Mouse (Mus musculus) olfactory bulb, adult 2 months (tissue): ENCODE data around the gene Ttll7. TPM values are rescaled to one million over a fixed set of nuclear protein-coding genes. Genes with fewer than 3 reads are reported as not detected.

Source experiments
- H3K27ac ChIP-seq: fragments of 200-500 bp; 2 replicates; pipeline ENCODE4 v1.5.1; 2012; ENCODE audit warnings: low read depth, low read length; ENCODE audit not compliant: insufficient read depth
- H3K4me1 ChIP-seq: fragments of 200-500 bp; 2 replicates; pipeline ENCODE4 v1.6.1; 2012; ENCODE audit warnings: low read length; ENCODE audit not compliant: control insufficient read depth, insufficient read depth
- H3K4me3 ChIP-seq: fragments of 200-500 bp; 2 replicates; pipeline ENCODE4 v1.5.1; 2012; ENCODE audit warnings: mild to moderate bottlenecking, low read depth, low read length, moderate library complexity; ENCODE audit not compliant: insufficient read depth
- CTCF ChIP-seq: fragments of 200-500 bp; IDR thresholded peaks from 2 replicates; pipeline ENCODE4 v1.5.1; 2012; ENCODE audit warnings: low read depth, mild to moderate bottlenecking, low read length, moderate library complexity; ENCODE audit not compliant: insufficient read depth
- POLR2A ChIP-seq: fragments of 200-500 bp; IDR thresholded peaks from 2 replicates; pipeline ENCODE4 v1.6.1; 2012; ENCODE audit warnings: mild to moderate bottlenecking, low read depth, low read length, moderate library complexity; ENCODE audit not compliant: insufficient read depth
- WGBS: fragments of 180-500 bp; shearing (Covaris S2); methylation state at CpG from one replicate; pipeline ENCODE4 v1.1.7; 2018; 5-methylcytosine and 5-hydroxymethylcytosine counted together
- polyA plus RNA-seq: library from polyadenylated mRNA; stranded (reverse); fragments of >200 nt; gene quantifications from 2 replicates; pipeline ENCODE4 v1.2.4, GENCODE M21; 2012; ENCODE audit warnings: low replicate concordance; ENCODE audit not compliant: missing spikeins, insufficient read depth, insufficient read length

Gene Ttll7
- polyA plus RNA-seq, 1 experiment = 142 TPM

DNA sequence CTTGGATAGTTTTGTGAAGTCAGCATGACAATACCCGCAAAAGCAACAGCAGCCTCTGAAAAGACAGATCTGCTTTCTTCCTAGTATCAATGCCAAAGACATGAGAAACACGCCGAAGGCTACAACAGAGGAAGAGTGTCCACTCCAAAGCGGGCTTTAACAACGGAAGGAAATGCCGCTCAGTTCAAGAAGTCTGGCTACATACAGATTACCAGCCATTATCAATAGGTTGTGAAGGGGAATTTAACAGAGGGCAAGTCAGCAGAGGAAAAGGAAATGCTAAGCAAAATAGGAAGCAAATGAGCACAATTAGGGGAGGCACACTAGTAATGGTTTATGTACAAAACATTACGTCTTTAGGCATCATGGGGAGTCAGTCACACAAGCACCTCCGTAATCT, 4.1 kb upstream of the Ttll7 start:
- Histone ChIP-seq H3K27ac (no peak overlapping the region), H3K4me1 (no peaks in the 10 kb centered on the region), H3K4me3 (no peak overlapping the region)
- 94% methylated on average over 8 of the region's 8 CpGs for WGBS
- TF ChIP-seq CTCF = no peak

DNA sequence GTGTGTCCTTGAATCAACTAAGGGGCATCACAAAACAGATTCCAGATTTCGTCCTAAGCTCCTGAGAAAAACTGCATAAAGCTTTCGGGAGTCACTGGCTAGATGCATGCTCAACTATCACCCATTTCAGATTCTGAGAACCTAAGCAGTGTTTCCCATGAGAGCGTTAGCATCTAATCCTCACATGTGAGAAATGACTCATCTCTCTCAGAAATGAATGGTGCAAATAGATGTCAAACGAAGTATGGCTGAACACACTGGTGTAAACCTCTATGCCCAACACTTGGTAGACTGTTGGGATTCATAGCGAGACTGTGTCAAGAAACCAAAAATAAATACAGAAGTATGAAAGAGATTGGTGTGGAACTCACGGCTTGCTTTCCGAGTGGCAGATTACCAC, 2.8 kb upstream of the Ttll7 start:
- Histone ChIP-seq H3K4me3 (no peak overlapping the region), H3K4me1 (no peaks in the 10 kb centered on the region), H3K27ac (no peak overlapping the region)
- WGBS = 83% methylated on average over 7 of the region's 7 CpGs
- no peak for TF ChIP-seq POLR2A
- no peak for TF ChIP-seq CTCF

DNA sequence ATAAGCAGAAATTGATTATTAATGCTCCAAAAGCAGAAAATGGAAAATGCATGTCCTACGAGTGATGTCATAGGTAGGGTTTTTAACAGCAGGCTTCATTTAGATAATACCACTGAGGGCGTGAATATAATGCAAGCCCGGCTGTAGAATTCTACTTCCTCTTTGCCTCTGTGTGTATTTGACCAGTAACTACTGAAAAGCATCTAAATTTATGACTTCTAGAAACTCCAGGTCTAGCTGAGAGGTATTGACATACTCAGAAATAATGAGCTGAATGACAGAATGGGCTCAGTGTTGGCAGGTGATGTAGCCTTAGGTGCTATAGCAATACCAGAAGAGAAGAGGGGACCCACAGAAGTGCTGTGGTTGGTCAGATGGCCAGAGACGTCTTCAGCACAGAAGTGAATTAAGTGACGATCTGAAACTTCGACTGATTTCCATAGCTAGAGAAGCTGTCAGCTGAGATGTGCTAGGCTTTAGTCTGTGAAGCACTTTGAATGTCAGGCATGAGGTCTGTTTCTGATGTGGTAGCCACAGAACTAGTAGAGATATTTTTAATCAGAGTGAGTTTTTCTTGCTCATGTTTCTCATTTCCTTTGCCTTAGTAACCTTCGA, 2.4 kb downstream of the Ttll7 start:
- TF ChIP-seq CTCF (no peak), POLR2A (no peak)
- WGBS = 70% methylated on average over 7 of the region's 7 CpGs
- no peak overlapping the region for H3K27ac ChIP-seq
- peaks cover 5% of the 10 kb centered on the region; the same call in 1 of the 2 replicates for H3K4me1 ChIP-seq
- no peak overlapping the region for H3K4me3 ChIP-seq

DNA sequence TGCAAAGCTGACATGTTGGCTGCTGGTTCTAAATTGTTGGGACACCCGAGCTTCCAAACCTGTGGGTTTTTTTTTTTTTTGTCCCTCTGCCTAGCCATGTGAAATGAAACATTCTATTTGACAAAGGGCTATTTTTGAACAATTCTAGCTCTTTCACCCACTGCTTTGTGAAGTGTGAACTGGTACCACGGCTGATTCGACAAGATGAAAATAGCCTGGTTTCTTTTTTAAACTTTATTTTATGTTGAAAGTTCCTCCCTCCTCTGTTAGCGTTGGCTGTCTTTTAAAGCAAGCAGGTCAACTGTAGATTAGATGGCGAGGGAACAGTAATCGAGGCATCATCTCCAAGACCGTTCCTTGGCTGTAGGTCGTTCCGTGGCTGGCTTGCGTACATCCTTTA, 5.2 kb downstream of the Ttll7 start:
- TF ChIP-seq POLR2A = no peak
- no peak for TF ChIP-seq CTCF
- 48% methylated on average over 10 of the region's 10 CpGs for WGBS
- Histone ChIP-seq H3K4me3 (no peak overlapping the region), H3K4me1 (peaks cover 5% of the 10 kb centered on the region; the same call in 1 of the 2 replicates), H3K27ac (no peak overlapping the region)

DNA sequence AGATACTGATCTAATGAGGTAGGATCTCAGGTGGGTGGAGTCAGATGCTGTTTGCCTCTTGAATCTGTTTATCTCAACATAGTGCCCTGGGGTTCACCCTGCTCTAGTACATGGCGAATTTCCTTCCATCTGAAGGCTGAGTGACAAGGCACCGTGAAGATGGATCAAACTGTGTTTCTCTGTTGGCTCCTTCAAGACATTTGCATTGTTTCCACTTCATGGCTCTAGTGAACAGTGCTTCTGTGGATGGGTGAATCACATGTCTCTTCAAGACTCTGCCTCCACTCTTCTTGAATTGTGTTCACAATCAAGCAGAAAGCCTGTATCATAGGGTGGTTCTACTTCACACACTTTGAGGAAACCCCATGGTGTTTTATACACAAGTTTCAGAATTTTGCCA, 8.1 kb downstream of the Ttll7 start:
- 74% methylated on average over 2 of the region's 2 CpGs for whole genome bisulfite sequencing
- Histone ChIP-seq H3K4me1 (peaks cover 5% of the 10 kb centered on the region; the same call in 1 of the 2 replicates), H3K4me3 (no peak overlapping the region), H3K27ac (no peak overlapping the region)
- no peak for TF ChIP-seq CTCF
- no peak for TF ChIP-seq POLR2A

DNA sequence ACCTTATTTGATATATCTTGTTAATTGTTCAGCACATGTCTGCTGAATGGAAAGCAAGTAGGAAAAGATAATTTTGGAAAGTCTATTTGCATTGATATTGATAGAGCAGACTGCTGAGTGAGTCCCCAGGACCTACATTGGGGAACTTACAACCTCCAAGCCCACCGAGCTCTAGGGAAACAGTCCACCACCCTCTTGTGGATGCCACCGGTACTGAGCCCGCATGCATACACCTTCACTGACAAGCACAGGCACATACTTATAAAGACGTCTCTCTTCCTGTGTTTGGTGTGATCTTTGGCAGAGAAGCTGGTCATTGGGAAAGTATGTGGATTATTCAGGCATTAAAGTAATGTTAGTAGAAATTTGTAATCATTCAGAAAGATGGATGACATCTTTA, 14.4 kb downstream of the Ttll7 start:
- Histone ChIP-seq H3K27ac (no peak overlapping the region), H3K4me3 (no peak overlapping the region), H3K4me1 (no peaks in the 10 kb centered on the region)
- no peak for TF ChIP-seq POLR2A
- TF ChIP-seq CTCF = no peak
- WGBS = 43% methylated on average over 4 of the region's 4 CpGs

DNA sequence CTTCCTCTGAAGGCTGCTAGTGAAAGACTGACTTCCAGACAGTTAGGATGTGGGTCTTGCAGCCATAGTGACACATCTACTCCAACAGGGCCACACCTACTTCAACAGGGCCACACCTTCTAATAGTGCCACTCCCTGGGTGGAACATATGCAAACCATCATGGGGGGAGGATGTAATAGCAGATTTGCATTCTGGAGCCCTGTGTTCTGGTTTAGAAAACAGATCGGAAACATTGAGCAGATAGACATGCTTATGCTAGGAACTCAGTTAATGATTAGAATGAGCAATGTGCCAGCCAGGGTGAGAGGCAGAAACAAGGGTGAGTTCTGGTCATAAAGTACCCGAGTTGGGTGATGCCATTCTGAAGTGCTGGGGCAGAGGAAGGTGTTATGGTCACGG, 19.8 kb downstream of the Ttll7 start:
- TF ChIP-seq CTCF = no peak
- no peak for TF ChIP-seq POLR2A
- WGBS = 87% methylated on average over 3 of the region's 3 CpGs
- Histone ChIP-seq H3K27ac (no peak overlapping the region), H3K4me3 (no peak overlapping the region), H3K4me1 (no peaks in the 10 kb centered on the region)

DNA sequence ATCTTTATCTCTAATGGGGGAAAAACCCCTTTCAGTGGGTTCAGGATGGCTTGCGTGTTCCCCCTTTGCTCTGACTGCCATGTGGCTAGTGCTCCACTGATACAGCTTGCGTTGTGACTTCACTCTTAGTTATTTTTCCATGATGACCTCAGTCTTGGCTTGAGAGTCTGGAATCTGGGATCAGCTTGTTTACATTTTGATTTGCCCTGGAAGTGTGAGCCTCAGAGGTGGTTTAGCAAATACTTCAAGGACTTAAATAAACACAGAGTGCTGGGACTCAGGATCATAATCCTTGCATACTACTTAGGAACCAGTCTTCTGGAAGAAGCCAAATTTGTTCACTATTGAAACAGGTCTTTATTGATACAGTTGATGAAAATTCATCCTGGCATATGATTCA, 23.8 kb downstream of the Ttll7 start:
- 69% methylated on average over 2 of the region's 2 CpGs for WGBS
- Histone ChIP-seq H3K4me1 (no peaks in the 10 kb centered on the region; the same call in 1 of the 2 replicates), H3K4me3 (no peak overlapping the region), H3K27ac (no peak overlapping the region)
- TF ChIP-seq CTCF (no peak), POLR2A (no peak)

DNA sequence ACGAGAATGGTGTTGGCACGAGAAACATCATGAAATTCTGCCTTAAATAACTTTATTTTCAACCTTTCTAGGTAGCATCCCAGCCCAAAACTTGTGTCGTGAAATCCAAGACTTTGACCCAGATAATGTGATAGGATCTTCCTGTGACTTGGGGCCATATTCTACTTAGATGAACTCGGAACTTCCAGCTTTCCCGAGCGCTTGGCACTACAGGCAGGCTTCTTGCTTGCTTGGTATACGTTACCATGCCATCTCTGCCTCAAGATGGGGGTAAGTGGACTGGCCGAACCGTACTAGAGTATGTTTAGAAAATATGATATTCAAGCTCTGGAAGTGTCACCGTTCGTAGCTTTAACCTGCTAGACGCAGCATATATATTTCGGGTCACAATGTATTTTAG, 41.8 kb downstream of the Ttll7 start:
- Histone ChIP-seq H3K27ac (no peak overlapping the region), H3K4me3 (no peak overlapping the region), H3K4me1 (no peaks in the 10 kb centered on the region)
- TF ChIP-seq POLR2A = no peak
- TF ChIP-seq CTCF = no peak
- 83% methylated on average over 13 of the region's 13 CpGs for WGBS

DNA sequence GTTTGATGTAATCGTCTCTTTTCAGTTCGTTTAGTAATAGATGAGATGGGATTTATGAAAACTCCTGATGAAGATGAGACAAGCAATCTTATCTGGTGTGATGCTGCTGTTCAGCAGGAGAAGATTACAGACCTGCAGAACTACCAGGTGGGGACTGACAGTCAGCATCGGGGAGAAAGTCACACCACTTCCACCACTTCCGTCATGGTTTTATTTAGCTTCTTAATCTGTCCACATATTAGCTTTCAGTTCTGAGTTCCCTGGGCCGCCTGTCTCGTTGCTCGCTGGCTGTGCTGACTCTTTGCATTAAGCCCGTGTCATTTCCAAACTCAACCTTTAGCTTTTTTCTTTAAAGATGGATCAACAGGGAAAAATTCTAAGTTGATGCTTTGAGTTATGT, 44.4 kb downstream of the Ttll7 start:
- TF ChIP-seq CTCF (no peak), POLR2A (no peak)
- H3K4me3 ChIP-seq = no peak overlapping the region
- H3K4me1 ChIP-seq = no peaks in the 10 kb centered on the region; the same call in 1 of the 2 replicates
- WGBS = 86% methylated on average over 8 of the region's 8 CpGs
- no peak overlapping the region for H3K27ac ChIP-seq
